Mouse (Mus musculus) C2C12 (cell line): ENCODE measurements around the gene Efcab2. TPM values are rescaled to one million over a fixed set of nuclear protein-coding genes. Genes with fewer than 3 reads are reported as not detected.

Experiments
- H3K27me3 ChIP-seq: one replicate; pipeline ENCODE4 v1.6.1; 2011; ENCODE audit not compliant: control insufficient read depth, insufficient read depth, insufficient read length
- H3K36me3 ChIP-seq: one replicate; pipeline ENCODE4 v1.6.1; 2011; ENCODE audit not compliant: control insufficient read depth, insufficient read depth
- H3K4me3 ChIP-seq: one replicate; pipeline ENCODE4 v1.5.1; 2011; ENCODE audit warnings: mild to moderate bottlenecking, control low read depth; ENCODE audit not compliant: poor library complexity, insufficient read depth, severe bottlenecking
- H3K79me2 ChIP-seq: one replicate; pipeline ENCODE4 v1.6.1; 2011; ENCODE audit not compliant: control insufficient read depth, insufficient read depth
- H3K79me3 ChIP-seq: one replicate; pipeline ENCODE4 v1.6.1; 2011; ENCODE audit warnings: low read depth, control low read depth
- H3ac ChIP-seq: one replicate; pipeline ENCODE3; 2011; ENCODE audit warnings: low read depth; ENCODE audit not compliant: control insufficient read depth, insufficient read length
- CEBPB ChIP-seq: IDR thresholded peaks from one replicate; pipeline ENCODE4 v1.6.1; 2011; ENCODE audit warnings: low read depth, mild to moderate bottlenecking, control low read depth, moderate library complexity
- CTCF ChIP-seq: IDR thresholded peaks from one replicate; pipeline ENCODE4 v1.5.1; 2011; ENCODE audit not compliant: control insufficient read depth, insufficient read depth, insufficient read length
- FOSL1 ChIP-seq: IDR thresholded peaks from one replicate; pipeline ENCODE4 v1.8.0; 2011; ENCODE audit warnings: mild to moderate bottlenecking, low read length; ENCODE audit not compliant: poor library complexity, insufficient read depth, severe bottlenecking
- MAX ChIP-seq: IDR thresholded peaks from one replicate; pipeline ENCODE4 v1.6.1; 2011; ENCODE audit warnings: mild to moderate bottlenecking, control low read depth
- MYOD1 ChIP-seq: IDR thresholded peaks from one replicate; pipeline ENCODE4 v1.6.1; 2011; ENCODE audit warnings: low read depth; ENCODE audit not compliant: control insufficient read depth, insufficient read length
- MYOG ChIP-seq: IDR thresholded peaks from one replicate; pipeline ENCODE4 v1.6.1; 2011; ENCODE audit not compliant: control insufficient read depth, insufficient read length; ENCODE audit errors: extremely low read depth
- USF1 ChIP-seq: IDR thresholded peaks from one replicate; pipeline ENCODE4 v1.6.1; 2011; ENCODE audit warnings: low read depth, mild to moderate bottlenecking, control low read depth, moderate library complexity
- polyA plus RNA-seq: library from polyadenylated mRNA; unstranded; fragments of >200 nt; fragmentation: generic; extraction: Trizol; gene quantifications from one replicate; pipeline ENCODE4 v1.2.1, GENCODE M21; 2012; ENCODE audit warnings: missing spikeins

Gene Efcab2
- polyA plus RNA-seq, 1 experiment: 0.25 TPM

DNA sequence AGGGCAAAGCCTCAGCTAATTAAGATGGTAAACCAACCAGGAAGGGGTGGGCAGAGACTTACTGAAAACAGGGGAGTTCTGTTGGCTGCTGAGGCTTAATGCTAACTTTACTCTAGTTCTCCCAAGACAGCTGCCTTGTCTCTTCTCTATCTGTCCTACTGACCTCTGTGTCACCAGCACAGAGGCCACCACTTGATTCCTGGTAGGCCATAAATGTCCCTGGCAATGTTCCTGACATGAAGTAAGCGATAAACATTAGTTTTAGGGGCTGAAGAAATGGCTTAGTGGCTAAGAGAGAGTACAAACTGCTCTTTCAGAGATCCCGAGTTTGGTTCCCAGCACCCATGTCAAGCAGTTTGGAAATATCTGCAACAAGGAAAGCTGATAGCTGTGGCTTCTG lies 29.0 kb upstream of the Efcab2 start:
- no peaks in the 10 kb centered on the region for H3K27me3 ChIP-seq
- no peak for TF ChIP-seq MAX
- TF ChIP-seq USF1: no peak
- no peak for TF ChIP-seq MYOD1
- TF ChIP-seq CEBPB: no peak
- TF ChIP-seq FOSL1: no peak
- no peak for TF ChIP-seq MYOG
- TF ChIP-seq CTCF: no peak
- H3K79me3 ChIP-seq: no peaks in the 10 kb centered on the region
- no peak overlapping the region for H3K4me3 ChIP-seq
- H3K36me3 ChIP-seq: no peaks in the 10 kb centered on the region
- no peaks in the 10 kb centered on the region for H3K79me2 ChIP-seq
- no peak overlapping the region for H3ac ChIP-seq

DNA sequence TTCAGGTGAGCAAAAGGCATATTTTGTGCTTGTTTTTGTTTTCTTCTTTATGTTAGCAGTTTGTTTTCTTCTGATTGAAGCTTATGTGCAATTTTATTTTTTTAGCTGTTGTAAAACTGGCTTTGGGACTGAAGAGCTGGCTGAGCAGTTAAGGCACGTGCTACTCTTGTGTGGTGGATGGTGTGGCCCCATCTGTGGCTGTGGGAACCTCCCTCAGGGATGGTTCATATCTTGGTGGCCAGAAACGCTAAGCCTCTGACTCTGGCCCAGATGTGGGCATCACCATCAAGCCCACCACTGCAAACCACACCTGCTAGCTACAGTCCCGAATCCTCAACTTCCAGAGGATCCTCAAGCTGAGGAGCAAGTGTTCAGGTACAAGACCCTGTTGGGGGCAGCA lies 27.8 kb upstream of the Efcab2 start:
- no peaks in the 10 kb centered on the region for H3K27me3 ChIP-seq

DNA sequence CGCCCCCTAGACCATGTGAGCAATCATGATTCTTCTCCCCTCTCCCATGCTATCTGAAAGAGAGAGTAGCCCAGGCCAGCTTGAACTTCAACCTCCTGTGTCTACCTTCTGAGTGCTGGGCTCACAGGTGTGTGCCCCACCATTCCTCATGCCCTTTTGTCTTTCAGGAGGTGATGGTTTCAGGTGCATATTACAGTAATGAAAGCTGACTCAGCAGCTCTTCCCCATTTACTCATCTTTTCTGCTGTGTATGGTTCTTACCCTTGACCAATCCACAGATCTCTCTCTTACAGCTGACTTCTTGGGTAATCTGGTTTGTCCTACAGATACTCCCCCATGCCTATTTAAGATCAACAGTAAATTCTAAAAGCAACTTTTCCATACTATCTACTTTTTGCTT lies 26.7 kb upstream of the Efcab2 start:
- no peak for TF ChIP-seq FOSL1
- no peak for TF ChIP-seq MAX
- no peak for TF ChIP-seq CEBPB
- TF ChIP-seq MYOD1: no peak
- no peak for TF ChIP-seq MYOG
- TF ChIP-seq CTCF: no peak
- no peak for TF ChIP-seq USF1
- Histone ChIP-seq H3K4me3 (no peak overlapping the region), H3ac (no peak overlapping the region), H3K27me3 (no peaks in the 10 kb centered on the region), H3K36me3 (no peaks in the 10 kb centered on the region), H3K79me2 (no peaks in the 10 kb centered on the region), H3K79me3 (no peaks in the 10 kb centered on the region)

More for the DNA sequence above, 27.8 kb upstream of the Efcab2 start:
- H3K79me2 ChIP-seq: no peaks in the 10 kb centered on the region
- no peaks in the 10 kb centered on the region for H3K79me3 ChIP-seq
- TF ChIP-seq CTCF (no peak), MAX (no peak), MYOG (no peak), USF1 (no peak), FOSL1 (no peak), CEBPB (no peak), MYOD1 (no peak)
- H3K4me3 ChIP-seq: no peak overlapping the region
- no peak overlapping the region for H3ac ChIP-seq
- H3K36me3 ChIP-seq: no peaks in the 10 kb centered on the region

DNA sequence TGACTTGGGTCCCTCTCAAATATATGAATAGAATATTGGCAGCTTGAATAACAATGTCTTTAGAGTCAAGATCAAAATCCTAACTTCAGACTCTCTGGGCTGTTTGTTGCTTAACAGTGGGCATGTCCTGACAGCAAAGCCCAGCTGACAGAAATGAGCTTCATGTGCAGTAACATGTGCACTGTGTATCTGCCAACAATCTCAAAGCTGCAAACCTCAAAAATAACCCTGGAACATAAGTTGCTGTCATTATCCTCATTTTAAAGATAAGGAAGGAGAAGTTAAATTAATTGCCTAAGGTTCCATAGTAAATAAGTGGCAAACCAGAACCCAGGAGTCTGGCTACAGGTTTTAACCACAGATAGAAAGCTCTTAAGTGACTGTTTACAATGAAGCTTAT lies 23.7 kb upstream of the Efcab2 start:
- Histone ChIP-seq H3K27me3 (no peaks in the 10 kb centered on the region), H3K79me3 (no peaks in the 10 kb centered on the region), H3K36me3 (no peaks in the 10 kb centered on the region), H3K79me2 (no peaks in the 10 kb centered on the region), H3ac (no peak overlapping the region), H3K4me3 (no peak overlapping the region)
- no peak for TF ChIP-seq MYOD1
- no peak for TF ChIP-seq USF1
- no peak for TF ChIP-seq MYOG
- no peak for TF ChIP-seq MAX
- TF ChIP-seq CEBPB: no peak
- TF ChIP-seq FOSL1: no peak
- no peak for TF ChIP-seq CTCF

DNA sequence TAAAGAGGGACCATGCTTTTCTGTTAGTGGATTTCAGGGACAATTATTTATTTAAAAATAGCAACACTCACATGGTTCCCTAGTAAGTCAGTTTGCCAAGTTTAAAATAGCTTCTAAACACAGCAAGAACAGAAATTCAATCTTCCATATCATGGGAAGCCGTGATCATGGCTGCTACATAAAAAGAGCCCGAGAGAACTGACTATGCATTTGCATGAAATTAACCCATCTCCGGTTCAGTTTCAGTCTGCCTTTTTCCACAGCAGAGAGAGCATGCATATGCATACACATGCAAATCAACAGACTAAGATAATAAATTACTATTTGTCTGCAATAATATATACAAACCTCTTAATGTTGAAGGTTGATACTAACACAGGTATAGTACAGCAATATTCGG lies 17.1 kb upstream of the Efcab2 start:
- no peaks in the 10 kb centered on the region for H3K79me2 ChIP-seq
- no peaks in the 10 kb centered on the region for H3K79me3 ChIP-seq
- no peak overlapping the region for H3K4me3 ChIP-seq
- no peaks in the 10 kb centered on the region for H3K27me3 ChIP-seq
- H3K36me3 ChIP-seq: no peaks in the 10 kb centered on the region
- H3ac ChIP-seq: no peak overlapping the region
- TF ChIP-seq MYOG: no peak
- TF ChIP-seq FOSL1: no peak
- TF ChIP-seq MYOD1: no peak
- TF ChIP-seq CTCF: no peak

DNA sequence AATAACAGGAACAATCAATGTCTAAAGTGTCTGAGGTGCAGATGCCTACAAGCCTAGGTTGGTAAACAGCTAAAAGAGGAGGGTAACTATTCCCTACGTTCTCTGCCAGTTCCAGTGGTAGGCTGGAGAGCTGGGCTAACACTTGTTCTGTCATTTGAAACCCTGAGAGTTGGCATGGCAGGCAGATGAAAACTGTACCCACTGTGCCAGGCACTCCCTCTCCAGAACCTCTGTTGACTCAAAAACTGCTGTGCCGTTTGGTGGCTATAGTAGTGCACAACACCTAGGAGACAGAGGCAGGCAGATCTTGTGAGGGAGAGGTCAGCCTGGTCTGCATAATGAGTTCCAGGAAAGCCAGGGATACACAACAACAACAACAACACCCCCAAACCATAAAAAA lies 16.5 kb upstream of the Efcab2 start:
- no peak for TF ChIP-seq MAX
- no peaks in the 10 kb centered on the region for H3K36me3 ChIP-seq
- no peak overlapping the region for H3K4me3 ChIP-seq
- no peak overlapping the region for H3ac ChIP-seq
- H3K79me3 ChIP-seq: no peaks in the 10 kb centered on the region
- no peaks in the 10 kb centered on the region for H3K27me3 ChIP-seq
- no peaks in the 10 kb centered on the region for H3K79me2 ChIP-seq
